Mouse (Mus musculus) hindbrain, postnatal 0 days (tissue): ENCODE measurements at regions not wholly inside any gene's neighbourhood (a gene's known extent, or its start where the extent isn't known, plus 50 kb on each side); places are given as distances from the start of the nearest gene placed in this dataset.

ENCODE experiments used
- ATAC-seq: fragments of 200-750 bp; cut with Nextera tagmentation; 2 replicates; pipeline ENCODE4 v1.8.0; 2017; ENCODE audit warnings: mild to moderate bottlenecking, moderate TSS enrichment, moderate library complexity
- DNase-seq: peaks from one replicate; pipeline ENCODE4 v3.0.0-alpha.2; 2015; ENCODE audit warnings: low spot score
- H3K27ac ChIP-seq: fragments of 300-500 bp; sonication (generic); 2 replicates; pipeline ENCODE4 v1.5.1; 2014; ENCODE audit warnings: mild to moderate bottlenecking
- H3K27me3 ChIP-seq: fragments of 300-500 bp; sonication (generic); 2 replicates; pipeline ENCODE4 v1.6.1; 2014; ENCODE audit warnings: low read length, mixed read lengths; ENCODE audit not compliant: insufficient read depth
- H3K36me3 ChIP-seq: fragments of 300-500 bp; sonication (generic); 2 replicates; pipeline ENCODE4 v1.6.1; 2014; ENCODE audit warnings: low read length, mixed read lengths; ENCODE audit not compliant: insufficient read depth
- H3K4me1 ChIP-seq: fragments of 300-500 bp; sonication (generic); 2 replicates; pipeline ENCODE4 v1.6.1; 2014; ENCODE audit warnings: antibody characterized with exemption, low read length, mixed read lengths; ENCODE audit not compliant: insufficient read depth
- H3K4me2 ChIP-seq: fragments of 300-500 bp; sonication (generic); 2 replicates; pipeline ENCODE4 v1.6.1; 2014; ENCODE audit warnings: low read depth, mild to moderate bottlenecking, low read length, moderate library complexity, mixed read lengths
- H3K4me3 ChIP-seq: fragments of 300-500 bp; sonication (generic); 2 replicates; pipeline ENCODE4 v1.5.1; 2014; ENCODE audit warnings: low read length
- H3K9ac ChIP-seq: fragments of 300-500 bp; sonication (generic); replicated peaks from 2 replicates; pipeline ENCODE4 v1.6.1; 2014; ENCODE audit warnings: mild to moderate bottlenecking, low read length, moderate library complexity, mixed read lengths
- H3K9me3 ChIP-seq: fragments of 300-500 bp; sonication (generic); 2 replicates; pipeline ENCODE4 v1.6.1; 2016; ENCODE audit warnings: low read length, mixed read lengths
- CTCF ChIP-seq: IDR thresholded peaks from 2 replicates; pipeline ENCODE4 v1.5.1; 2016; ENCODE audit warnings: antibody characterized with exemption, control low read depth, low read depth
- WGBS: fragments of 180-500 bp; shearing (Covaris S2); extraction: QIAGEN DNeasy Blood & Tissue Kit; methylation state at CpG from one replicate; pipeline ENCODE4 v1.1.7; 2014; 5-methylcytosine and 5-hydroxymethylcytosine counted together

- H3K4me3 ChIP-seq, result no peak overlapping the region
- H3K4me2 ChIP-seq, result no peak overlapping the region
- H3K9ac ChIP-seq, result no peak overlapping the region
- WGBS, result 11% methylated on average over 7 of the region's 7 CpGs
- no peak for DNase-seq
- no peaks in the 10 kb centered on the region for H3K4me1 ChIP-seq
- no peaks in the 10 kb centered on the region for H3K9me3 ChIP-seq
- no peak for TF ChIP-seq CTCF
- H3K27me3 ChIP-seq, result no peaks in the 10 kb centered on the region
- H3K27ac ChIP-seq, result no peak overlapping the region
- H3K36me3 ChIP-seq, result no peaks in the 10 kb centered on the region
- ATAC-seq, result no peak
These were observed 268.0 kb upstream of the Cxcr4 start for GRCm38 (mm10) chr1:128860094-128860493.

- H3K4me2 ChIP-seq, result no peak overlapping the region
- no peak for TF ChIP-seq CTCF
- no peak overlapping the region for H3K9ac ChIP-seq
- H3K36me3 ChIP-seq, result no peaks in the 10 kb centered on the region
- 91% methylated on average over 2 of the region's 2 CpGs for WGBS
- no peak overlapping the region for H3K27ac ChIP-seq
- no peak overlapping the region for H3K4me3 ChIP-seq
- ATAC-seq (no peak), DNase-seq (no peak)
- no peaks in the 10 kb centered on the region for H3K9me3 ChIP-seq
- H3K27me3 ChIP-seq, result no peaks in the 10 kb centered on the region
- no peaks in the 10 kb centered on the region for H3K4me1 ChIP-seq
These were observed 266.6 kb upstream of the Cxcr4 start for GRCm38 (mm10) chr1:128858661-128859060.

GRCm38 (mm10) chr1:128856933-128857332, 264.8 kb upstream of the Cxcr4 start:
- DNase-seq (peak; percentile 73), ATAC-seq (peak; percentile 79)
- TF ChIP-seq CTCF, result no peak

GRCm38 (mm10) chr1:128854649-128855048, 262.6 kb upstream of the Cxcr4 start:
- H3K4me1 ChIP-seq, result no peaks in the 10 kb centered on the region
- H3K27me3 ChIP-seq, result no peaks in the 10 kb centered on the region
- H3K27ac ChIP-seq, result no peak overlapping the region
- no peak for TF ChIP-seq CTCF
- no peak overlapping the region for H3K4me2 ChIP-seq
- DNase-seq (no peak), ATAC-seq (no peak)
- H3K9ac ChIP-seq, result no peak overlapping the region
- 59% methylated on average over 9 of the region's 9 CpGs for WGBS
- no peaks in the 10 kb centered on the region for H3K9me3 ChIP-seq
- H3K4me3 ChIP-seq, result no peak overlapping the region
- no peaks in the 10 kb centered on the region for H3K36me3 ChIP-seq

More at GRCm38 (mm10) chr1:128856933-128857332, 264.8 kb upstream of the Cxcr4 start:
- H3K36me3 ChIP-seq, result no peaks in the 10 kb centered on the region
- no peak overlapping the region for H3K4me3 ChIP-seq
- H3K4me1 ChIP-seq, result no peaks in the 10 kb centered on the region
- no peak overlapping the region for H3K27ac ChIP-seq
- H3K27me3 ChIP-seq, result no peaks in the 10 kb centered on the region
- H3K9me3 ChIP-seq, result no peaks in the 10 kb centered on the region
- no peak overlapping the region for H3K4me2 ChIP-seq
- no peak overlapping the region for H3K9ac ChIP-seq
- WGBS, result 23% methylated on average over 2 of the region's 2 CpGs

- no peak overlapping the region for H3K27ac ChIP-seq
- no peaks in the 10 kb centered on the region for H3K27me3 ChIP-seq
- WGBS, result 79% methylated on average over 9 of the region's 10 CpGs
- ATAC-seq, result no peak
- DNase-seq, result no peak
- no peaks in the 10 kb centered on the region for H3K4me1 ChIP-seq
- TF ChIP-seq CTCF, result no peak
- H3K9me3 ChIP-seq, result no peaks in the 10 kb centered on the region
- H3K4me3 ChIP-seq, result no peak overlapping the region
- no peak overlapping the region for H3K4me2 ChIP-seq
- no peak overlapping the region for H3K9ac ChIP-seq
- no peaks in the 10 kb centered on the region for H3K36me3 ChIP-seq
These were observed 261.2 kb upstream of the Cxcr4 start for GRCm38 (mm10) chr1:128853286-128853685.

- ATAC-seq, result no peak
- Histone ChIP-seq H3K27ac (no peak overlapping the region), H3K36me3 (no peaks in the 10 kb centered on the region), H3K4me1 (no peaks in the 10 kb centered on the region), H3K27me3 (no peaks in the 10 kb centered on the region), H3K9me3 (no peaks in the 10 kb centered on the region), H3K9ac (no peak overlapping the region), H3K4me2 (no peak overlapping the region), H3K4me3 (no peak overlapping the region)
- no peak for DNase-seq
- 53% methylated on average over 4 of the region's 4 CpGs for WGBS
- no peak for TF ChIP-seq CTCF
These were observed 245.3 kb upstream of the Cxcr4 start for GRCm38 (mm10) chr1:128837361-128837760.

GRCm38 (mm10) chr1:128835510-128835909, 243.4 kb upstream of the Cxcr4 start:
- H3K27ac ChIP-seq, result no peak overlapping the region
- no peak for ATAC-seq
- H3K27me3 ChIP-seq, result no peaks in the 10 kb centered on the region
- H3K4me3 ChIP-seq, result no peak overlapping the region
- no peak overlapping the region for H3K4me2 ChIP-seq
- no peak for TF ChIP-seq CTCF
- no peak overlapping the region for H3K9ac ChIP-seq
- no peaks in the 10 kb centered on the region for H3K9me3 ChIP-seq
- 88% methylated on average over 8 of the region's 8 CpGs for WGBS
- no peak for DNase-seq
- H3K36me3 ChIP-seq, result no peaks in the 10 kb centered on the region
- H3K4me1 ChIP-seq, result no peaks in the 10 kb centered on the region
